Comparison of ENCODE assay signal across 9 mouse cellular contexts in genomic region chr5:143066551-143066958, GRCm38 (mm10). TPM values are rescaled to one million over a fixed set of nuclear protein-coding genes. Genes with fewer than 3 reads are reported as not detected.
DNase-seq lines count a peak whose midpoint lies in the region; ATAC-seq lines count a peak whose summit lies in the region.
"Had no signal": no experiment of that assay in that cellular context is flagged by ENCODE, and none has a peak within 500 bp of the region (broad histone marks: within the 10 kb centered on the region; RNA-seq: fewer than 3 reads in every experiment).

No protein-coding gene starts in this region.

- H3K36me3 ChIP-seq in forebrain, embryonic 13.5 days (ENCODE audit: poor library complexity, severe bottlenecking), result peaks cover 63% of the 10 kb centered on the region
- H3K36me3 ChIP-seq in hindbrain, embryonic 14.5 days (replicated peaks; ENCODE audit: control insufficient read depth, insufficient read depth), result peaks cover 55% of the 10 kb centered on the region

- H3K4me1 ChIP-seq in forebrain, embryonic 13.5 days, result no peaks in the 10 kb centered on the region
- no peaks in the 10 kb centered on the region for H3K4me1 ChIP-seq in hindbrain, embryonic 14.5 days (replicated peaks; ENCODE audit: control insufficient read depth, insufficient read depth, low read length)
- H3K4me1 ChIP-seq: embryonic facial prominence, embryonic 15.5 days had no signal

- H3K9ac ChIP-seq in forebrain, embryonic 13.5 days, result no peak overlapping the region
- no peak overlapping the region for H3K9ac ChIP-seq in hindbrain, embryonic 14.5 days
- H3K9ac ChIP-seq: embryonic facial prominence, embryonic 15.5 days had no signal

- H3K4me3 ChIP-seq in forebrain, embryonic 13.5 days, result no peak overlapping the region
- H3K4me3 ChIP-seq in hindbrain, embryonic 14.5 days (replicated peaks; ENCODE audit: low read length), result no peak overlapping the region
- H3K4me3 ChIP-seq: embryonic facial prominence, embryonic 15.5 days had no signal

- no peaks in the 10 kb centered on the region for H3K27me3 ChIP-seq in forebrain, embryonic 13.5 days
- no peaks in the 10 kb centered on the region for H3K27me3 ChIP-seq in hindbrain, embryonic 14.5 days (ENCODE audit: control insufficient read depth, insufficient read depth, low read length)
- H3K27me3 ChIP-seq: embryonic facial prominence, embryonic 15.5 days had no signal

- 0 out of 2 replicates have a peak, but pooled peaks have one; percentile 43 for ATAC-seq in forebrain, embryonic 13.5 days
- ATAC-seq in hindbrain, embryonic 14.5 days (ENCODE audit: low FRiP score), result no peak; the same call in 1 of the 2 replicates
- ATAC-seq in megakaryocyte-erythroid progenitor cell, adult 5-6 weeks (replicated peaks; ENCODE audit: low FRiP score, low TSS enrichment, poor library complexity, severe bottlenecking), result peak; percentile 93

- WGBS in forebrain, embryonic 13.5 days, result 12% methylated on average over 1 of the region's 1 CpGs
- 24% methylated on average over 1 of the region's 1 CpGs for WGBS in hindbrain, embryonic 14.5 days

- H3K4me2 ChIP-seq in forebrain, embryonic 13.5 days, result no peak overlapping the region
- H3K4me2 ChIP-seq in hindbrain, embryonic 14.5 days (replicated peaks), result no peak overlapping the region
- H3K4me2 ChIP-seq: embryonic facial prominence, embryonic 15.5 days had no signal

- peak; percentile 73 for DNase-seq in right cerebral cortex, adult 18-20 months
- DNase-seq in right cerebral cortex, postnatal 25 days, result no peak
- DNase-seq in brain, embryonic 18.5 days (ENCODE audit: low read depth, low spot score), result peak; percentile 56
- DNase-seq in hindbrain, embryonic 14.5 days (ENCODE audit: low spot score), result peak; percentile 95
- DNase-seq in left cerebral cortex, postnatal 14 days (ENCODE audit: low spot score in 2 of 2), result peak; percentile 84 to 88
- peak; percentile 74 to 81 for DNase-seq in spleen, postnatal 4 days (ENCODE audit: low spot score in 2 of 2)

- intact Hi-C loops in left cerebral cortex, postnatal 14 days (cut with DNase I), result loop anchor here (2.0 to 5.0 kb wide), 2 partner anchors 130 to 189 kb away; no protein-coding TSS in a partner anchor

- H3K9me3 ChIP-seq in forebrain, embryonic 13.5 days (replicated peaks), result no peaks in the 10 kb centered on the region
- no peaks in the 10 kb centered on the region for H3K9me3 ChIP-seq in hindbrain, embryonic 14.5 days (ENCODE audit: control insufficient read depth, low read length)
- H3K9me3 ChIP-seq: embryonic facial prominence, embryonic 15.5 days had no signal

- H3K27ac ChIP-seq in forebrain, embryonic 13.5 days, result no peak overlapping the region; the same call in 1 of the 2 replicates
- H3K27ac ChIP-seq in hindbrain, embryonic 14.5 days, result no peak overlapping the region

RNA-seq across cellular contexts. Expression of gene Rnf216, which starts 46.2 kb away (rescaled TPM):
- polyA plus RNA-seq in forebrain, embryonic 13.5 days (2015; fragmentation: Nextera tagmentation; extraction: Ambion mirVana), result 36.7 and 38.4 TPM in 2 replicates
- polyA plus RNA-seq in hindbrain, embryonic 14.5 days (2014; fragmentation: Nextera tagmentation; extraction: Ambion mirVana), result 29.4 and 29.8 TPM in 2 replicates
- 10 to 100 TPM; 38.8 to 41.0 TPM for total RNA-seq in left cerebral cortex, postnatal 14 days (2021)
- total RNA-seq in megakaryocyte-erythroid progenitor cell, adult 5-6 weeks (2014; fragmentation: Nextera tagmentation), result 41.0 and 62.7 TPM in 2 replicates
- 60.5 and 91.5 TPM in 2 replicates for total RNA-seq in megakaryocyte-erythroid progenitor cell, adult 5-6 weeks (2017)
